Mouse (Mus musculus) liver, embryonic 15.5 days (tissue): ENCODE measurements around the gene Dhx30. TPM values are rescaled to one million over a fixed set of nuclear protein-coding genes. Genes with fewer than 3 reads are reported as not detected.

Source experiments
- ATAC-seq: fragments of 200-750 bp; cut with Nextera tagmentation; 2 replicates; pipeline ENCODE4 v1.8.0; 2017; ENCODE audit warnings: moderate number of reproducible peaks, mild to moderate bottlenecking, moderate library complexity; ENCODE audit not compliant: insufficient read depth
- H3K27ac ChIP-seq: fragments of 300-500 bp; sonication (generic); replicated peaks from 2 replicates; pipeline ENCODE4 v1.5.1; 2015; ENCODE audit warnings: mild to moderate bottlenecking, inconsistent platforms
- H3K27me3 ChIP-seq: fragments of 300-500 bp; sonication (generic); 2 replicates; pipeline ENCODE4 v1.6.1; 2015; ENCODE audit warnings: mild to moderate bottlenecking, inconsistent platforms
- H3K36me3 ChIP-seq: fragments of 300-500 bp; sonication (generic); replicated peaks from 2 replicates; pipeline ENCODE4 v1.6.1; 2015; ENCODE audit warnings: moderate library complexity, mild to moderate bottlenecking, inconsistent platforms
- H3K4me1 ChIP-seq: fragments of 300-500 bp; sonication (generic); replicated peaks from 2 replicates; pipeline ENCODE4 v1.6.1; 2015; ENCODE audit warnings: inconsistent platforms
- H3K4me2 ChIP-seq: fragments of 300-500 bp; sonication (generic); 2 replicates; pipeline ENCODE4 v1.6.1; 2015; ENCODE audit warnings: moderate library complexity, mild to moderate bottlenecking, inconsistent platforms
- H3K4me3 ChIP-seq: fragments of 300-500 bp; sonication (generic); replicated peaks from 2 replicates; pipeline ENCODE4 v1.5.1; 2015; ENCODE audit warnings: mild to moderate bottlenecking, inconsistent platforms
- H3K9ac ChIP-seq: fragments of 300-500 bp; sonication (generic); 2 replicates; pipeline ENCODE4 v1.6.1; 2015; ENCODE audit warnings: moderate library complexity, mild to moderate bottlenecking, inconsistent platforms
- H3K9me3 ChIP-seq: fragments of 300-500 bp; sonication (generic); replicated peaks from 2 replicates; pipeline ENCODE4 v1.6.1; 2016; ENCODE audit warnings: inconsistent platforms
- WGBS: fragments of 180-500 bp; shearing (Covaris S2); methylation state at CpG from one replicate; pipeline ENCODE4 v1.1.7; 2015; ENCODE audit warnings: mixed read lengths; ENCODE audit not compliant: insufficient replicate concordance; 5-methylcytosine and 5-hydroxymethylcytosine counted together
- polyA plus RNA-seq: library from polyadenylated mRNA; unstranded; fragments of >200 nt; fragmentation: Nextera tagmentation; extraction: Ambion mirVana; gene quantifications from 2 replicates; pipeline ENCODE4 v1.2.1, GENCODE M21; 2015

Dhx30 gene
- polyA plus RNA-seq, 1 experiment from 2014 or later: 32.4 TPM

DNA sequence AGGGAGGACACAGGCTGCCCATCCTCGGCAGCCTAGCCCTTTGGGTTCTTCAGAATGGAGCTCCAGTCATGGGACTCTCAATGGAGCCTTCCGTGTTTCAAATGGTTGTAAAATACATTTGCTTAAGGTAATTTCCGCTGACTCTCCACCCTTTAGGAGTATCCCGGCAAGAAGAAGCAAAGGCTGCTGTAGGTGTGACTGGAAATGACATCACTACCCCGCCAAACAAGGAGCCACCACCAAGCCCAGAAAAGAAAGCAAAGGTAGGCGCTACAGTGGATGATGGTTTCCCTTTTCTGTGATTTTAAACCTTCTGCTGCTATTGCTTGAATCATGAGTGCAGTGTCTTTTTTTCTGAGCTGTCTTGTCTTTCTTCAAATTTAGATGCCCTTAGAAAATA, 54.8 kb downstream of the Dhx30 start:
- peaks cover 12% of the 10 kb centered on the region for H3K36me3 ChIP-seq
- H3K9ac ChIP-seq: no peak overlapping the region
- no peak overlapping the region for H3K4me2 ChIP-seq
- 74% methylated on average over 6 of the region's 6 CpGs for WGBS
- no peak overlapping the region for H3K4me3 ChIP-seq
- ATAC-seq: no peak
- no peaks in the 10 kb centered on the region for H3K27me3 ChIP-seq
- no peaks in the 10 kb centered on the region for H3K9me3 ChIP-seq
- H3K27ac ChIP-seq: no peak overlapping the region
- no peaks in the 10 kb centered on the region for H3K4me1 ChIP-seq

DNA sequence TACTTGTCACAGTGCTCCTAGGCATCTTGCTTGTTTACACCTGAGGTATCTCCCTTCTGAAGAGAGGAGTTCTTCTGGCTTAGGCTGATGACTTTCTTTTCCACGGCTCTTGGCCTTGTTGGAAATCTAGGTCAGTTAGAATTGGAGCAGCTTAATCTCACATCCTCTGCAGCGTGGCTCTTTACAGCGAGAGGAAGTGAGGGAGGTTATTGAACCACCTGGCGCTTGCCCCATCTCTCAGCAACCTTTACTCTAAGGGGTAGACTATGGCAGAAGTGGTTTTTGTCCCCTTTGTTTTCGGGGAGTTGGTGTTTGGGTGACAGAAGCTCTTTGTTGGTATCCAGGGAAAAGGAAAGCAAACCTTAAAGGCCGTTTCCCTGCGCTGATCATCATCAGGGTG, 55.2 kb downstream of the Dhx30 start:
- no peak overlapping the region for H3K9ac ChIP-seq

DNA sequence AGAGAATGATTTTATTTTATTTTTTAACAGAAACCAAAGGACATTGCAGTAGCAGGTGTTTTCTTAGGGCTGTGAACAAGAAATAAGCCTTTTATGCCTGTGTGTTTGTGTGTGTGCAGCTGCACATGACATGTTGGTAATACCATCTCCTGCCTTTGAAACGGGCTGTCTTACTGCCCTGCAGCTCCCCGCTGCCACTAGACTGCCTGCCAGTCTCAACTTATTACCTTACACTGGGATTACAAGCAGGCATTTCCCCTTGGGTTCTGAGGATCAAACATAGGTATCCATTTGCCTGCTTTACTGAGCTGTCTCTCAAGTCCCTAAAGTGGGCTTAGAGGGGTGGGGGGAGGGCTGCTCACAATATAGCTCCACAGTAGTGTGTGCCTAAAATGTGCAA, 56.9 kb downstream of the Dhx30 start:
- no peak for ATAC-seq

More for the DNA sequence above, 55.2 kb downstream of the Dhx30 start:
- Histone ChIP-seq H3K36me3 (peaks cover 8% of the 10 kb centered on the region), H3K9me3 (no peaks in the 10 kb centered on the region), H3K4me2 (no peak overlapping the region), H3K27me3 (no peaks in the 10 kb centered on the region), H3K4me1 (no peaks in the 10 kb centered on the region), H3K4me3 (no peak overlapping the region), H3K27ac (no peak overlapping the region)
- WGBS: 61% methylated on average over 7 of the region's 7 CpGs
- ATAC-seq: no peak

DNA sequence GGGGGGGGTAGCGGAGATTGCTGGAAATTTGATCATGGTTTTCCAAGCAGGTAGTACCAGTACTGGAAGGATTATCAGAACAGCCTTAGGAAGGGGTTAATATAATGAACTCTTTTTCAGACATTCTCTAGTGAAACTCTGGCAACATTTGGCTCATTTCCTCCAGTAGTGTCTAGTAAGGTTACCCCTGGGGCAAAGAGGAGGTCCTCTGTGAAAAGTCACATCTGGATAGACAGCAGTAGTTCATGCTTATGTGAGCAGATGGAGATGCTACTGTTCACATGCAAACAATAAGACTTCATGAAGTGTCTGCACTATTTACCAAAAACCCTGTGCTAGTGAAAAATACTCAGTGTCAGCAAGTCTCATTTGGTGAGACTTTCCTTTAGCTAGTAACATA, 60.4 kb downstream of the Dhx30 start:
- no peak for ATAC-seq
- no peak overlapping the region for H3K9ac ChIP-seq
- no peaks in the 10 kb centered on the region for H3K27me3 ChIP-seq
- no peak overlapping the region for H3K4me3 ChIP-seq
- H3K27ac ChIP-seq: no peak overlapping the region
- H3K9me3 ChIP-seq: no peaks in the 10 kb centered on the region
- no peaks in the 10 kb centered on the region for H3K36me3 ChIP-seq
- WGBS: 73% methylated on average over 1 of the region's 1 CpGs
- H3K4me2 ChIP-seq: no peak overlapping the region
- H3K4me1 ChIP-seq: no peaks in the 10 kb centered on the region

More for the DNA sequence above, 56.9 kb downstream of the Dhx30 start:
- Histone ChIP-seq H3K4me3 (no peak overlapping the region), H3K27me3 (no peaks in the 10 kb centered on the region), H3K9ac (no peak overlapping the region), H3K9me3 (no peaks in the 10 kb centered on the region), H3K4me2 (no peak overlapping the region), H3K27ac (no peak overlapping the region), H3K36me3 (peaks cover 3% of the 10 kb centered on the region; the same call in 1 of the 2 replicates), H3K4me1 (no peaks in the 10 kb centered on the region)
- 67% methylated on average over 2 of the region's 2 CpGs for WGBS

DNA sequence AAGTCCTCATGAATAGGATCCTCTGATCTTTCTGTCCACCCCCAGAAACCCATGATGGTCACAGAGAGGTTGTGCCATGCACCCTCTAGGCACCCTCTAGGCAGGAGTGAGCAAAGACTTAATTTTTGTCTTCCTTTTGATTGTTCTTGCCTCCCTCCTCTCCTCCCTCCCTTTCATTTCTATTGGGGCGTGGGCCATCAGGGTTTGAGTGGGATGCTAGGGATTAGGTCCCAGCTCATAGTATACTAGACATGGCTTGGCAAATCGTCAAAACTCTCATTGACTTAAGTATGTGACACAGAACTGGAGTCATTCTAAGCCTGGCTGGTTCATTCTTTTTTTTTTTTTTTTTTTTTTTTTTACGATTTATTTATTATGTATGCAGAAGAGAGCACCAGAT, 62.8 kb downstream of the Dhx30 start:
- Histone ChIP-seq H3K27ac (no peak overlapping the region), H3K27me3 (no peaks in the 10 kb centered on the region), H3K4me3 (no peak overlapping the region), H3K9ac (no peak overlapping the region), H3K36me3 (no peaks in the 10 kb centered on the region), H3K9me3 (no peaks in the 10 kb centered on the region), H3K4me1 (no peaks in the 10 kb centered on the region), H3K4me2 (no peak overlapping the region)
- ATAC-seq: no peak
- whole genome bisulfite sequencing: 63% methylated on average over 3 of the region's 3 CpGs

DNA sequence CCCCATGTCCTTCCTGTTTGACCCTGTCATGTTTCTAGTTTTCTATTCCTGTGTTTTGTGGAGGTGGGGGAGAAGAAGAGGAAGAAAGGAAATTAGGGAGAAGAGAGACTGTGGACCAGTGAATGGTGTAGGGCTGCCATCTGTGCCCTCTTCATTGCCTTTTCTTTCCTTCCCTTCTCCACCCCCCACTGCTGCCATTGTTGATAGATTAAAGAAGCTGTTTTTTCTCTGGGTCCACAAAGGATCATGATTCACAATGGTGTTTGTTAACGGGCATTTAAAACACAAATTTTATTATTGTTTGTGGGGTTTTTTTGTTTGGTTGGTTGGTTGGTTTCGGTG, 63.6 kb downstream of the Dhx30 start:
- WGBS: 61% methylated on average over 2 of the region's 2 CpGs
- no peak overlapping the region for H3K4me3 ChIP-seq
- ATAC-seq: no peak

DNA sequence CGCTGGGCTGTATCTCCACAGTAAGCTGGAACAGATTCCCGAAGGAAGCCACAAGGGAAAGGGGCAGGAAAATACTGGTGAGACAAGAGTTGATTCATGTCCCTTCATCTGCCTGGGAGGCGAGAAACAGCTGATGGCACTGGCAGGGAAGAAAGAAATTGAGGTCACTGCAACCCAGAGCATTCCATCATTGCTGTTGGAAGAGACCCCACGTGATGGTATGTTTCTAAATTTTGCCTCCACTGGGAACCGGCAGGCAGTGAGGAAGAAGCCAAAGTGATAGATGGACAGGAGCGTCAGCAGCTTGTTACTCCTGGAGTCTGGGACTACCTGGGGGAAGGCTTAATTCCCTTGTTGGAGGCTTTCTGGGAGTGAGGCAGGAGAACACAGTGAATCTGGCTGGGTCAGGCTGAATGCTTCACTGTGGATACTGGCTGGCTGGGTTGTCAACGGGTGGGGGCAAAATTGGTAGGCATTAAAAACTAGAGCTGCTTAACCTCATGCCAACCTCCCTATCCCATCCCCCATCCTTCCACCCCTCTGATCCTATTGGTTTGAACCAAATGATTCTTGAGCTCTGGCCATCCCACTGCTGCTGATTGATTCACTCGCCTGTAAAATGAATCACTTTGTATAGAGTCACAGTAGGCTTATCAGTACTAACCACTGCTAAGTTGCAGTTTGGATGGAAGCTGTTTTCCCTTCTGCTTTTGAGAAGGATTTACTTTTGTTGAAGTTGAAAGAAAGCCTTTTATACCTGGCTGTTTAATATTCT, 64.1 kb downstream of the Dhx30 start:
- Histone ChIP-seq H3K27ac (no peak overlapping the region), H3K36me3 (no peaks in the 10 kb centered on the region), H3K4me1 (no peaks in the 10 kb centered on the region), H3K4me3 (no peak overlapping the region), H3K9me3 (no peaks in the 10 kb centered on the region), H3K27me3 (no peaks in the 10 kb centered on the region), H3K9ac (no peak overlapping the region), H3K4me2 (no peak overlapping the region)
- ATAC-seq: no peak
- WGBS: 53% methylated on average over 8 of the region's 8 CpGs

More for the DNA sequence above, 63.6 kb downstream of the Dhx30 start:
- Histone ChIP-seq H3K27ac (no peak overlapping the region), H3K36me3 (no peaks in the 10 kb centered on the region), H3K27me3 (no peaks in the 10 kb centered on the region), H3K4me1 (no peaks in the 10 kb centered on the region), H3K4me2 (no peak overlapping the region), H3K9ac (no peak overlapping the region), H3K9me3 (no peaks in the 10 kb centered on the region)

DNA sequence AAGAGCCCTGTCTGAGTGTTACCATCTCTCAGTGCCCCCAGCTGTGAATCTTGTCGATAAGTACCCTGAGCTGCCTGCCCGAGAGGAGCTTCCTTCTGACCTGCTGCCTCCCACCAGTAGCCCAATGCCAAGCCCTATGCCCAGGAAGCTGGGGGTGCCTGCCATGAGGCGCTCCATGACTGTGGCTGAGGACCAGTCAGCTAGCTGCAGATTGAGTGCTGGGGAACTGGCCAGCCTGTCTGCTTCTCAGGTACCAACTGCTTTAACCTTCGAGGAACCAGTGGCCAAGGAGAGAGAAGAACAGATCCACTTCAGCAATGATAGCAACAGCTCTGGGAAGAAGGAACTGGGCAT, 64.7 kb downstream of the Dhx30 start:
- no peak overlapping the region for H3K27ac ChIP-seq
- no peaks in the 10 kb centered on the region for H3K4me1 ChIP-seq
- H3K4me2 ChIP-seq: no peak overlapping the region
- H3K9me3 ChIP-seq: no peaks in the 10 kb centered on the region
- no peaks in the 10 kb centered on the region for H3K36me3 ChIP-seq
- H3K9ac ChIP-seq: no peak overlapping the region
- H3K27me3 ChIP-seq: no peaks in the 10 kb centered on the region
- 70% methylated on average over 4 of the region's 4 CpGs for WGBS
- H3K4me3 ChIP-seq: no peak overlapping the region
- ATAC-seq: no peak

DNA sequence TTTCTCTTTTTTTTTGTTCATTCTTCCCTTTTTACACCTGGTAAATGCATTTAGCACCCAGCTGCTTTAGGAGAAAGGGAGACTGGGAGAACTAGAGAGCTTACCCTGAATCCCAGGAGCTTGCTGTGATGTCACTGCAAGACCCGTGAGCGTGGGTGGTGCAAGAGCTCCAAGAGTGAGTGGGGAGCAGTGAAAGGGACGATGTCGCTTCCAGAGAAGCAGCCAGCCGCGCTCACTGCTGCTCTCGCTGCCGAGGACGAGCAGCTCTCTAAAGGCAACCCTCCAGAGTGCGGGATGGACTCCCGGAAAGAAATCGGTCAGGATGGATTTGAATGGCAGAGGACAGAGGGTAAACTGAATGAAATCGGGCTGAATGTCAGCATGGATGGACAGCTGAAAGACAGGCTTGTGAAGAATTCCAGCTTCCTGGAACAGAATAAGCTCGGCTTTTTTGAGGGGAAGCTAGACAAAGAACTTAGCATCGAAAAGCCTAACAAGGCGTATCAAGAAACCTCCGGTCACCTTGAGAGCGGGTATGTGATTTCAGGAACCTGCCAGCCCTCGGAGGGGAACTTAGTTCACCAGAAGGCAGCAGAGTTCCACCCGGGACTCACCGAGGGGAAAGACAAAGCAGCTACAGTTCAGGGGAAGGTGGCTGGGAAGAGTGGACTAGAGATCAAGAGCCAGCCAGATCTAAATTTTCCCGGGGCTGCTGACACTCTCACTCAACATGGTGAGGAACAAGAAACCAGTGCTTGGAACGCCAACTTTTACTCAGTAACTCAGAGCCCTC, 65.6 kb downstream of the Dhx30 start:
- Histone ChIP-seq H3K36me3 (no peaks in the 10 kb centered on the region), H3K4me2 (no peak overlapping the region), H3K27me3 (no peaks in the 10 kb centered on the region), H3K9ac (no peak overlapping the region), H3K9me3 (no peaks in the 10 kb centered on the region), H3K27ac (no peak overlapping the region), H3K4me1 (no peaks in the 10 kb centered on the region), H3K4me3 (no peak overlapping the region)
- no peak for ATAC-seq
- 70% methylated on average over 23 of the region's 23 CpGs for WGBS

DNA sequence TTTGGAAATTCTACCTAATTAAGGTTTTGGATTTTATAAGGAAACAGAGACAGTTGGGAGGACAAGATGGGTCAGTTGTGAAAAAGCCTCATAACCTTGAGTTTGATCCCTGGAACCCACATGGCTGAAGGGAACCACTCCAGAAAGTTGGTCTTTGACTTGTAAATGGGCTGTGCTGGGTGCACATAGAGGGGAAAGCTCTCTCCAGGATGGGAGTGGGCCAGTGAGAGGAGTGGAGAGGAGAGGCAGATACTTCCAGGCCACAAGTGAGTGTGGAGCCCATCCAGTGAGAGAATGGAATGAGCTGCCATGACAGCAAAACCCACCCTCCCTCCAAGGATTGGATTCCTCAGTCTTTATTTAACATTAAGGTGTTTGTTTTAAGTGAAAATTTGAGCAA, 66.4 kb downstream of the Dhx30 start:
- no peak overlapping the region for H3K4me2 ChIP-seq
- H3K4me1 ChIP-seq: no peaks in the 10 kb centered on the region
- H3K4me3 ChIP-seq: no peak overlapping the region
- H3K27me3 ChIP-seq: no peaks in the 10 kb centered on the region
- no peak overlapping the region for H3K9ac ChIP-seq
- ATAC-seq: no peak
- H3K36me3 ChIP-seq: no peaks in the 10 kb centered on the region
- no peak overlapping the region for H3K27ac ChIP-seq
- no peaks in the 10 kb centered on the region for H3K9me3 ChIP-seq

DNA sequence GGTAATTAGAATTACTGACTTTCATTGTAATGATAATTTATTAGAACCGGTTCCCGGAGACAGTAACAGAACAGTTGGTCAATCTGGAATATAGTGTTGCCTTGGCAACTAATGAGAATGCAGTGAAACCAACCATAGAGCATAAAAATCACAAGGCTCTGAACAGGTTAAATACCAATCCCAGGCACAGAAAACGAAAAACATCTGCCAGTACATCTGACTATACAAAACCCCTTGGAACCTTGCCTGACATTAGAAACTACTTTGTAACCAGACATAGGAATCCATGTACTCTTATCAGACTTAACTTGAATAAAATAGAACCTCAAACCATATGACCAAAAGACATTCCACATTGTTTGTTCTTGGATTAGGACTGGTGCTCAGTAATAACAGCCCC, 69.8 kb downstream of the Dhx30 start:
- Histone ChIP-seq H3K9ac (no peak overlapping the region), H3K9me3 (no peaks in the 10 kb centered on the region), H3K36me3 (no peaks in the 10 kb centered on the region), H3K27ac (no peak overlapping the region), H3K4me1 (no peaks in the 10 kb centered on the region), H3K27me3 (no peaks in the 10 kb centered on the region), H3K4me2 (no peak overlapping the region), H3K4me3 (no peak overlapping the region)
- WGBS: 67% methylated on average over 3 of the region's 3 CpGs
- ATAC-seq: no peak

DNA sequence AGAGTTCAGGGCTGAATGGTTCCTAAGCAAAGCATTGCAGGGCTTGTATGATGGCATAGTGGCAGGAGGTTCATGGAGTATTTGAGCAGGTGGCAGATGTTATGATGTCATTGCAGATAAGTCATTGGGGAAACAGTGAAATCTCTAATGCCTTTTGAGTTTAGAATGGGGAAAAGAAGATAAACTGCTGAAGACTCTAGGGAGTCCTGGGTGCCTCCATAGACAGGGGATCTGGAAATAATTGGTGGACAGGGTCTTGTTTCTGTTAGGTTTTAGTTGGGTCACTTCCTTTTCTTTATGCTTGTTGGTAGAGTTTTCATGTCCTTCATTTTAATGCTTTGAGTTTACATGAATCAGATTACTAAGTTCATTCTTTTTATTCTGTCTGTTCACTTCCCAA, 70.4 kb downstream of the Dhx30 start:
- Histone ChIP-seq H3K4me3 (no peak overlapping the region), H3K4me1 (no peaks in the 10 kb centered on the region), H3K9ac (no peak overlapping the region), H3K36me3 (no peaks in the 10 kb centered on the region), H3K27me3 (no peaks in the 10 kb centered on the region), H3K27ac (no peak overlapping the region), H3K4me2 (no peak overlapping the region), H3K9me3 (no peaks in the 10 kb centered on the region)
- no peak for ATAC-seq
